ENCODE assay signal across 8 mouse cellular contexts in the genomic region with DNA sequence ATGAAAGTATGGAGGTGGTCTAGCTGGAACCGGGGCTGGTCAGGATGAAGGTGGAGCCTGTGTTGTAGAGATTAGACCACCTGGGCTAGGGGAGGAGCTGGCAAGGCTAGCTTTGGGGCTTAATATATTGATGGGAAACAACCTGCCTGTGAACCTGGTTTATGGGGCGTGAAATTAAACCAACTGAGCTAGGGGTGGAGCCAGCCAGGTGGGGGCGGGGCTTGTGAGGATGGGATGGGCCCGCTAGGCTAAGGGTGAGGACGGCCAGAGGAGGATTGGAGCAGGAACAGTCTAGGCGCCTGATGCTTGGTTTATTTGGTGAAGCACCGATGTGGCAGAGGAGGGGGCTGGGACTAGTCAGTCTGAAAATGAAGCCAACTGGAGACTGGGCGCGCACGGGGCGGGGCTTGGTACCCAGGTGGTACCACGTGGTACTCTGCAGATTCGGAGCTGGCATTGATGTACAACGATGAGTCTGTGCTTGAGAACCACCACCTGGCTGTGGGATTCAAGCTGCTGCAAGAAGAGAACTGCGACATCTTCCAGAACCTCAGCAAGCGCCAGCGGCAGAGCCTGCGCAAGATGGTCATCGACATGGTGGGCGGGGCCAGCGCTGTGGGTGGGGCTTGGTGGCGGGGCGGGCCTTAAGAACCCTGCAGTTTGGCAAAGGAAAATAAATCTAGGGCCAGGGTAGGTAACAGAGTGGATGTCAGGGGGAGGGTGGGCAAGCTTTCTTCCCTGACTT. TPM values are rescaled to one million over a fixed set of nuclear protein-coding genes. Genes with fewer than 3 reads are reported as not detected.
DNase-seq lines count a peak whose midpoint lies in the region; ATAC-seq lines count a peak whose summit lies in the region.

No protein-coding gene starts in this region.

- H3K9ac ChIP-seq in hindbrain, embryonic 12.5 days: 0 out of 2 replicates have a peak overlapping the region, but pooled peaks have one; percentile 20

- 4% methylated on average over 23 of the region's 23 CpGs for WGBS in hindbrain, embryonic 12.5 days

- peaks cover 4% of the 10 kb centered on the region; the same call in 1 of the 2 replicates for H3K27me3 ChIP-seq in hindbrain, embryonic 12.5 days

- H3K36me3 ChIP-seq in hindbrain, embryonic 12.5 days: 0 out of 2 replicates have a peak, but pooled peaks cover 4% of the 10 kb centered on the region

- H3K4me2 ChIP-seq in hindbrain, embryonic 12.5 days (replicated peaks): peak overlapping the region; percentile 55

- ATAC-seq in hindbrain, embryonic 12.5 days (ENCODE audit: low FRiP score): peak; percentile 75
- ATAC-seq in megakaryocyte progenitor cell, adult 5-6 weeks (replicated peaks; ENCODE audit: poor library complexity): no peak

- no peak overlapping the region for H3K27ac ChIP-seq in hindbrain, embryonic 12.5 days

- H3K4me1 ChIP-seq in hindbrain, embryonic 12.5 days: peaks cover 11% of the 10 kb centered on the region

- peak; percentile 33 for DNase-seq in cerebellum, adult 9-10 months
- no peak for DNase-seq in cerebellum, adult 8-10 months
- DNase-seq in R1 (ENCODE audit: low read depth, low spot score): peak; percentile 80
- DNase-seq in layer of hippocampus, postnatal 10 days (ENCODE audit: low spot score in 2 of 2): peak; percentile 54 to 62
- peak; percentile 54 for DNase-seq in neural tube, embryonic 10.5 days (ENCODE audit: extremely low spot score, low spot score)
- no peak for DNase-seq in c-Kit-positive CD71-positive TER-119-positive erythroid progenitor cells, embryonic 14.5 days (ENCODE audit: low spot score)

- H3K9me3 ChIP-seq in hindbrain, embryonic 12.5 days (replicated peaks): no peaks in the 10 kb centered on the region

- peak overlapping the region; percentile 36 for H3K4me3 ChIP-seq in hindbrain, embryonic 12.5 days

RNA-seq across cellular contexts. Expression of a gene that starts 34.5 kb away (rescaled TPM):
- polyA plus RNA-seq in hindbrain, embryonic 12.5 days (2016; fragmentation: Nextera tagmentation; extraction: Ambion mirVana): 54.8 and 55.6 TPM in 2 replicates
- total RNA-seq in layer of hippocampus, postnatal 10 days (2021): 10 to 100 TPM; 51.7 to 56.5 TPM
- 17.2 and 18.3 TPM in 2 replicates for total RNA-seq in megakaryocyte progenitor cell, adult 5-6 weeks (2015)
- total RNA-seq in megakaryocyte progenitor cell, adult 5-6 weeks (2017): 35.3 and 38.4 TPM in 2 replicates

RNA-seq across cellular contexts. Expression of a gene that starts 39.2 kb away (rescaled TPM):
- 11.4 and 11.7 TPM in 2 replicates for polyA plus RNA-seq in hindbrain, embryonic 12.5 days (2016; fragmentation: Nextera tagmentation; extraction: Ambion mirVana)
- 10 to 100 TPM; 58.9 to 59.5 TPM for total RNA-seq in layer of hippocampus, postnatal 10 days (2021)
- 11.8 and 15.2 TPM in 2 replicates for total RNA-seq in megakaryocyte progenitor cell, adult 5-6 weeks (2015)
- 4.0 and 5.0 TPM in 2 replicates for total RNA-seq in megakaryocyte progenitor cell, adult 5-6 weeks (2017)

RNA-seq across cellular contexts. Expression of a gene that starts 43.5 kb away (rescaled TPM):
- 1.5 and 1.9 TPM in 2 replicates for polyA plus RNA-seq in hindbrain, embryonic 12.5 days (2016; fragmentation: Nextera tagmentation; extraction: Ambion mirVana)
- 1 to 10 TPM; 2.4 to 3.0 TPM for total RNA-seq in layer of hippocampus, postnatal 10 days (2021)
- total RNA-seq in megakaryocyte progenitor cell, adult 5-6 weeks (2015): 0.10 TPM in 1 of 2 replicates, not detected in the other
- 0.29 TPM in 1 of 2 replicates, not detected in the other for total RNA-seq in megakaryocyte progenitor cell, adult 5-6 weeks (2017)

RNA-seq across cellular contexts. Expression of a gene that starts 54.9 kb away (rescaled TPM):
- 271 and 274 TPM in 2 replicates for polyA plus RNA-seq in hindbrain, embryonic 12.5 days (2016; fragmentation: Nextera tagmentation; extraction: Ambion mirVana)
- 100 to 1,000 TPM; 136 to 139 TPM for total RNA-seq in layer of hippocampus, postnatal 10 days (2021)
- total RNA-seq in megakaryocyte progenitor cell, adult 5-6 weeks (2015): 69.7 and 72.1 TPM in 2 replicates
- total RNA-seq in megakaryocyte progenitor cell, adult 5-6 weeks (2017): 283 and 351 TPM in 2 replicates

Comparison
In these comparisons a context has a peak if more than half of its experiments do, and no peak if none do; other contexts are left out.
1. DNase-seq: peak in cerebellum, adult 9-10 months (single experiment), R1 (single experiment), layer of hippocampus, postnatal 10 days (2 of 2) and neural tube, embryonic 10.5 days (single experiment); none in cerebellum, adult 8-10 months (single experiment) and c-Kit-positive CD71-positive TER-119-positive erythroid progenitor cells, embryonic 14.5 days (single experiment).